Mouse (Mus musculus) ZHBTc4 (cell line): Measurements from ENCODE around the gene Lrrc49.

Experiments
- DNase-seq: peaks from one replicate; pipeline ENCODE4 v3.0.0-alpha.2; 2011; ENCODE audit warnings: low read depth, low spot score

Lrrc49 gene

GRCm38 (mm10) chr9:60599489-60599888 is 88.5 kb downstream of the Lrrc49 start:
- DNase-seq, result peak; percentile 16

GRCm38 (mm10) chr9:60595406-60595805 is 92.6 kb downstream of the Lrrc49 start:
- no peak for DNase-seq

- no peak for DNase-seq
Measured at GRCm38 (mm10) chr9:60592974-60593373, 95.0 kb downstream of the Lrrc49 start.

- DNase-seq, result no peak
Measured at GRCm38 (mm10) chr9:60592363-60592762, 95.6 kb downstream of the Lrrc49 start.

- no peak for DNase-seq
Measured at GRCm38 (mm10) chr9:60590871-60591624, 96.9 kb downstream of the Lrrc49 start.

- no peak for DNase-seq
Measured at GRCm38 (mm10) chr9:60588914-60589313, 99.0 kb downstream of the Lrrc49 start.

GRCm38 (mm10) chr9:60586920-60587319 is 101.0 kb downstream of the Lrrc49 start:
- no peak for DNase-seq

- DNase-seq, result no peak
Measured at GRCm38 (mm10) chr9:60585206-60585605, 102.8 kb downstream of the Lrrc49 start.

- no peak for DNase-seq
Measured at GRCm38 (mm10) chr9:60582553-60582952, 105.4 kb downstream of the Lrrc49 start.

GRCm38 (mm10) chr9:60573011-60573410 is 114.9 kb downstream of the Lrrc49 start:
- no peak for DNase-seq

GRCm38 (mm10) chr9:60571725-60572124 is 116.2 kb downstream of the Lrrc49 start:
- DNase-seq, result no peak

- DNase-seq, result no peak
Measured at GRCm38 (mm10) chr9:60571041-60571440, 116.9 kb downstream of the Lrrc49 start.

- no peak for DNase-seq
Measured at GRCm38 (mm10) chr9:60569366-60569765, 118.6 kb downstream of the Lrrc49 start.

GRCm38 (mm10) chr9:60563809-60564208 is 124.1 kb downstream of the Lrrc49 start:
- DNase-seq, result no peak

- peak; percentile 78 for DNase-seq
Measured at GRCm38 (mm10) chr9:60562443-60563371, 125.3 kb downstream of the Lrrc49 start.

GRCm38 (mm10) chr9:60561641-60562289 is 126.2 kb downstream of the Lrrc49 start:
- no peak for DNase-seq

GRCm38 (mm10) chr9:60558507-60558906 is 129.5 kb downstream of the Lrrc49 start:
- no peak for DNase-seq

GRCm38 (mm10) chr9:60551238-60551637 is 136.7 kb downstream of the Lrrc49 start:
- peak; percentile 26 for DNase-seq

- peak; percentile 79 for DNase-seq
Measured at GRCm38 (mm10) chr9:60548182-60548581, 139.8 kb downstream of the Lrrc49 start.

- no peak for DNase-seq
Measured at GRCm38 (mm10) chr9:60546169-60546568, 141.8 kb downstream of the Lrrc49 start.

- DNase-seq, result no peak
Measured at GRCm38 (mm10) chr9:60545361-60546096, 142.4 kb downstream of the Lrrc49 start.
